11 mouse cellular contexts compared by ENCODE assay signal in the genomic region with DNA sequence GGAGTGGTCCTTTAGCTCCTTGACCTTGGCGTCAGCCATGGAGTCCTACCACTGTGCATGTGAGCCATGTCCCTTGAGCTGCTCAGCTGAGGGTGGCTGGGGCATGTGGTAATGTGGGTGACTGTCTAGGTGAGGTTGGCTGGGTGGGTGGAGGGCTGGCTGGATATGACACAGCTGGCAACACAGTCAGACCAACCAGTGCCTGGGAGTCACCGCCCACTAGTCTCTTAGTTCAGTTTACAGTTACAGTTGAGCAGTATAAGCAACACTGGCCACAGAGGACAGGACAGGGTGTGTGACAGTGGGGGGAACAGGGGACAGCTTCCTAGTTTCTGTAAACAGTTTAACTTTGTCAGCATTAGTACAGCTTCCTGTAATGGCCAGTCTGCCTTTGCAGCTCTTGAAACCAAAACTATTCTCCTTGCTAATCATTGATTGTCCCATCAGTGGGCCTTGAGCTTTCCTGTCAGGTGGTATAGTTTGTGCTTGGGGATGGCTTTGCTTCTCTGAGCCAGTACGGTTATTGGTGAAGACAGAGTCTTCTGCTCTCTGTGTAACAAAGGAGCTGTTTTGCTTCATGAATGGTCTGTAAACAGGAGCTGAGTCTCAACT. TPM values are rescaled to one million over a fixed set of nuclear protein-coding genes. Genes with fewer than 3 reads are reported as not detected.
DNase-seq lines count a peak whose midpoint lies in the region; ATAC-seq lines count a peak whose summit lies in the region.
"Had no signal": no experiment of that assay in that cellular context is flagged by ENCODE, and none has a peak within 500 bp of the region (broad histone marks: within the 10 kb centered on the region; RNA-seq: fewer than 3 reads in every experiment).

No protein-coding gene starts in this region.

- H3K36me3 ChIP-seq in hindbrain, embryonic 13.5 days: peaks cover 32% of the 10 kb centered on the region
- H3K36me3 ChIP-seq in hindbrain, embryonic 12.5 days: peaks cover 22% of the 10 kb centered on the region
- peaks cover 31% of the 10 kb centered on the region; the same call in 1 of the 2 replicates for H3K36me3 ChIP-seq in kidney, embryonic 14.5 days (ENCODE audit: control insufficient read depth, insufficient read depth, low read length)

- H3K9ac ChIP-seq in hindbrain, embryonic 13.5 days: no peak overlapping the region
- no peak overlapping the region for H3K9ac ChIP-seq in hindbrain, embryonic 12.5 days
- H3K9ac ChIP-seq in kidney, embryonic 14.5 days (ENCODE audit: low read depth, low read length): no peak overlapping the region
- H3K9ac ChIP-seq: neural tube, embryonic 12.5 days had no signal

- 94% methylated on average over 3 of the region's 3 CpGs for WGBS in hindbrain, embryonic 13.5 days
- 89% methylated on average over 3 of the region's 3 CpGs for WGBS in hindbrain, embryonic 12.5 days
- WGBS in kidney, embryonic 14.5 days: 87% methylated on average over 3 of the region's 3 CpGs

- no peak overlapping the region for H3K4me3 ChIP-seq in hindbrain, embryonic 13.5 days
- no peak overlapping the region for H3K4me3 ChIP-seq in hindbrain, embryonic 12.5 days
- no peak overlapping the region for H3K4me3 ChIP-seq in kidney, embryonic 14.5 days (ENCODE audit: low read length)
- H3K4me3 ChIP-seq: neural tube, embryonic 12.5 days had no signal

- no peak for ATAC-seq in hindbrain, embryonic 13.5 days (ENCODE audit: low FRiP score)
- ATAC-seq in hindbrain, embryonic 12.5 days (ENCODE audit: low FRiP score): no peak
- ATAC-seq in activated CD4-positive, CD25-positive, alpha-beta regulatory T cell, adult 4 months: peak; percentile 62
- 0 out of 2 replicates have a peak, but pooled peaks have one; percentile 32 for ATAC-seq in kidney, embryonic 14.5 days (ENCODE audit: low FRiP score, low TSS enrichment)
- ATAC-seq in megakaryocyte progenitor cell, adult 5-6 weeks (replicated peaks; ENCODE audit: poor library complexity): peak; percentile 70
- no peak for ATAC-seq in erythroblast, adult 5-6 weeks (replicated peaks; ENCODE audit: low FRiP score, poor library complexity, severe bottlenecking)
- ATAC-seq: Patski had no signal

- DNase-seq in layer of hippocampus, adult 8-10 months (ENCODE audit: low spot score in 2 of 2): no peak
- DNase-seq in right cerebral cortex, postnatal 4 days: no peak

- 0 out of 2 replicates have a peak, but pooled peaks cover 3% of the 10 kb centered on the region for H3K9me3 ChIP-seq in hindbrain, embryonic 13.5 days
- no peaks in the 10 kb centered on the region for H3K9me3 ChIP-seq in hindbrain, embryonic 12.5 days (replicated peaks)
- no peaks in the 10 kb centered on the region for H3K9me3 ChIP-seq in kidney, embryonic 14.5 days (ENCODE audit: control insufficient read depth, low read length)
- H3K9me3 ChIP-seq: neural tube, embryonic 12.5 days had no signal

- H3K27ac ChIP-seq in hindbrain, embryonic 13.5 days: peak overlapping the region; percentile 15; the same call in 1 of the 2 replicates
- H3K27ac ChIP-seq in hindbrain, embryonic 12.5 days: no peak overlapping the region
- H3K27ac ChIP-seq in kidney, embryonic 14.5 days (ENCODE audit: low read depth, low read length): no peak overlapping the region
- H3K27ac ChIP-seq: neural tube, embryonic 12.5 days had no signal

- H3K27me3 ChIP-seq in hindbrain, embryonic 13.5 days: no peaks in the 10 kb centered on the region
- H3K27me3 ChIP-seq in hindbrain, embryonic 12.5 days: no peaks in the 10 kb centered on the region
- H3K27me3 ChIP-seq in kidney, embryonic 14.5 days (ENCODE audit: control insufficient read depth, insufficient read depth, low read length): no peaks in the 10 kb centered on the region
- H3K27me3 ChIP-seq: neural tube, embryonic 12.5 days; Patski had no signal

- no peak overlapping the region for H3K4me2 ChIP-seq in hindbrain, embryonic 13.5 days
- no peak overlapping the region for H3K4me2 ChIP-seq in hindbrain, embryonic 12.5 days (replicated peaks)
- H3K4me2 ChIP-seq in kidney, embryonic 14.5 days (replicated peaks; ENCODE audit: low read depth, low read length): no peak overlapping the region
- H3K4me2 ChIP-seq: neural tube, embryonic 12.5 days had no signal

- H3K4me1 ChIP-seq in hindbrain, embryonic 13.5 days (replicated peaks): peaks cover 66% of the 10 kb centered on the region
- peaks cover 40% of the 10 kb centered on the region for H3K4me1 ChIP-seq in hindbrain, embryonic 12.5 days
- H3K4me1 ChIP-seq in kidney, embryonic 14.5 days (ENCODE audit: control insufficient read depth, insufficient read depth, low read length): peaks cover 34% of the 10 kb centered on the region; the same call in 1 of the 2 replicates

RNA-seq across cellular contexts. Expression of a gene that starts 6.5 kb away (rescaled TPM):
- 15.1 and 16.6 TPM in 2 replicates for polyA plus RNA-seq in hindbrain, embryonic 13.5 days (2015; fragmentation: Nextera tagmentation; extraction: Ambion mirVana)
- polyA plus RNA-seq in hindbrain, embryonic 12.5 days (2016; fragmentation: Nextera tagmentation; extraction: Ambion mirVana): 21.9 and 22.9 TPM in 2 replicates
- polyA plus RNA-seq in activated CD4-positive, CD25-positive, alpha-beta regulatory T cell, adult 4 months (2017; shearing (Covaris generic)): 10 to 100 TPM; 56.6 to 64.4 TPM
- 19.0 and 31.0 TPM in 2 replicates for polyA plus RNA-seq in kidney, embryonic 14.5 days (2014; fragmentation: Nextera tagmentation; extraction: Ambion mirVana)
- 50.4 and 59.9 TPM in 2 replicates for total RNA-seq in megakaryocyte progenitor cell, adult 5-6 weeks (2015)
- 36.3 and 42.8 TPM in 2 replicates for total RNA-seq in megakaryocyte progenitor cell, adult 5-6 weeks (2017)
- total RNA-seq in erythroblast, adult 5-6 weeks (2015; ENCODE audit: low replicate concordance): 23.4 and 30.0 TPM in 2 replicates
- total RNA-seq in erythroblast, adult 5-6 weeks (2017; ENCODE audit: low replicate concordance): 23.4 TPM in 2 replicates
- total RNA-seq in layer of hippocampus, adult 8-10 months (2022): 10 to 100 TPM; 56.4 to 69.6 (median 63.0) TPM

RNA-seq across cellular contexts. Expression of a gene that starts 44.6 kb away (rescaled TPM):
- polyA plus RNA-seq in hindbrain, embryonic 13.5 days (2015; fragmentation: Nextera tagmentation; extraction: Ambion mirVana): not detected in 2 replicates
- polyA plus RNA-seq in hindbrain, embryonic 12.5 days (2016; fragmentation: Nextera tagmentation; extraction: Ambion mirVana): not detected in 2 replicates
- under 1 TPM; 0.17 to 0.40 TPM for polyA plus RNA-seq in activated CD4-positive, CD25-positive, alpha-beta regulatory T cell, adult 4 months (2017; shearing (Covaris generic))
- not detected in 2 replicates for polyA plus RNA-seq in kidney, embryonic 14.5 days (2014; fragmentation: Nextera tagmentation; extraction: Ambion mirVana)
- total RNA-seq in megakaryocyte progenitor cell, adult 5-6 weeks (2015): not detected in 2 replicates
- not detected in 2 replicates for total RNA-seq in megakaryocyte progenitor cell, adult 5-6 weeks (2017)
- total RNA-seq in erythroblast, adult 5-6 weeks (2015; ENCODE audit: low replicate concordance): not detected in 2 replicates
- not detected in 2 replicates for total RNA-seq in erythroblast, adult 5-6 weeks (2017; ENCODE audit: low replicate concordance)
- total RNA-seq in layer of hippocampus, adult 8-10 months (2022): not detected
- total RNA-seq: left cerebral cortex, adult 18-20 months had no signal
- polyA plus RNA-seq: neural tube, embryonic 12.5 days; Patski had no signal

RNA-seq across cellular contexts. Expression of a gene that starts 56.6 kb away (rescaled TPM):
- polyA plus RNA-seq in hindbrain, embryonic 13.5 days (2015; fragmentation: Nextera tagmentation; extraction: Ambion mirVana): 54.8 and 57.0 TPM in 2 replicates
- polyA plus RNA-seq in hindbrain, embryonic 12.5 days (2016; fragmentation: Nextera tagmentation; extraction: Ambion mirVana): 44.1 and 45.7 TPM in 2 replicates
- polyA plus RNA-seq in activated CD4-positive, CD25-positive, alpha-beta regulatory T cell, adult 4 months (2017; shearing (Covaris generic)): 10 to 100 TPM; 39.6 to 51.6 TPM
- 42.1 and 49.8 TPM in 2 replicates for polyA plus RNA-seq in kidney, embryonic 14.5 days (2014; fragmentation: Nextera tagmentation; extraction: Ambion mirVana)
- total RNA-seq in megakaryocyte progenitor cell, adult 5-6 weeks (2015): 34.0 and 37.6 TPM in 2 replicates
- total RNA-seq in megakaryocyte progenitor cell, adult 5-6 weeks (2017): 51.8 and 65.5 TPM in 2 replicates
- 16.9 and 38.6 TPM in 2 replicates for total RNA-seq in erythroblast, adult 5-6 weeks (2015; ENCODE audit: low replicate concordance)
- 12.9 and 20.4 TPM in 2 replicates for total RNA-seq in erythroblast, adult 5-6 weeks (2017; ENCODE audit: low replicate concordance)
- total RNA-seq in layer of hippocampus, adult 8-10 months (2022): 10 to 100 TPM; 48.6 to 68.6 (median 55.6) TPM

Comparison
In these comparisons a context has a peak if more than half of its experiments do, and no peak if none do; other contexts are left out.
1. ATAC-seq: peak in activated CD4-positive, CD25-positive, alpha-beta regulatory T cell, adult 4 months (single experiment), kidney, embryonic 14.5 days (single experiment) and megakaryocyte progenitor cell, adult 5-6 weeks (single experiment); none in hindbrain, embryonic 13.5 days (single experiment), hindbrain, embryonic 12.5 days (single experiment) and erythroblast, adult 5-6 weeks (single experiment).